Mouse (Mus musculus) layer of hippocampus, adult 9-11 months (tissue): ENCODE results near the gene Tsen15.
A peak's percentile ranks its signal among the peaks of the same experiment; 100 is the strongest.

Source experiments
- DNase-seq: peaks from one replicate; pipeline ENCODE4 v3.0.0; 2022

Gene Tsen15

GRCm38 (mm10) chr1:152386188-152386835, at the start of gene Tsen15:
Tsen15 (minus strand) TSS chr1:152386688.
- peak; percentile 79 for DNase-seq

GRCm38 (mm10) chr1:152434166-152434565, 47.7 kb upstream of the Tsen15 start:
- DNase-seq, result no peak

GRCm38 (mm10) chr1:152429805-152430204, 43.3 kb upstream of the Tsen15 start:
- DNase-seq, result no peak

GRCm38 (mm10) chr1:152427912-152428581, 41.6 kb upstream of the Tsen15 start:
- DNase-seq, result no peak

- no peak for DNase-seq
Observed at GRCm38 (mm10) chr1:152423052-152423451, 36.6 kb upstream of the Tsen15 start.

- DNase-seq, result peak; percentile 38
Observed at GRCm38 (mm10) chr1:152422295-152422694, 35.8 kb upstream of the Tsen15 start.

GRCm38 (mm10) chr1:152417602-152418001, 31.1 kb upstream of the Tsen15 start:
- DNase-seq, result no peak

GRCm38 (mm10) chr1:152416306-152416904, 29.9 kb upstream of the Tsen15 start:
- DNase-seq, result no peak

GRCm38 (mm10) chr1:152414451-152414850, 28.0 kb upstream of the Tsen15 start:
- peak; percentile 26 for DNase-seq

- no peak for DNase-seq
Observed at GRCm38 (mm10) chr1:152413961-152414360, 27.5 kb upstream of the Tsen15 start.

- no peak for DNase-seq
Observed at GRCm38 (mm10) chr1:152413116-152413515, 26.6 kb upstream of the Tsen15 start.

- DNase-seq, result peak; percentile 51
Observed at GRCm38 (mm10) chr1:152410657-152411056, 24.2 kb upstream of the Tsen15 start.

- DNase-seq, result no peak
Observed at GRCm38 (mm10) chr1:152409356-152409755, 22.9 kb upstream of the Tsen15 start.

- no peak for DNase-seq
Observed at GRCm38 (mm10) chr1:152407021-152407946, 20.8 kb upstream of the Tsen15 start.

GRCm38 (mm10) chr1:152400556-152401540, 14.4 kb upstream of the Tsen15 start:
- peak; percentile 14 for DNase-seq

GRCm38 (mm10) chr1:152399790-152400555, 13.5 kb upstream of the Tsen15 start, which contains the start of gene Colgalt2:
Colgalt2 (plus strand) TSS chr1:152399830.
- DNase-seq, result peak; percentile 18

- DNase-seq, result no peak
Observed at GRCm38 (mm10) chr1:152398708-152399107, 12.2 kb upstream of the Tsen15 start.

GRCm38 (mm10) chr1:152394956-152395515, 8.5 kb upstream of the Tsen15 start:
- DNase-seq, result no peak

GRCm38 (mm10) chr1:152394137-152394536, 7.6 kb upstream of the Tsen15 start:
- DNase-seq, result no peak

GRCm38 (mm10) chr1:152389271-152389670, 2.8 kb upstream of the Tsen15 start:
- DNase-seq, result no peak
